Mouse (Mus musculus) lung, embryonic 15.5 days (tissue): ENCODE results near the gene Tm7sf3. TPM values are rescaled to one million over a fixed set of nuclear protein-coding genes. Genes with fewer than 3 reads are reported as not detected.

ENCODE experiments used
- ATAC-seq: fragments of 200-750 bp; cut with Nextera tagmentation; 2 replicates; pipeline ENCODE4 v1.8.0; 2017; ENCODE audit warnings: moderate number of reproducible peaks, borderline replicate concordance; ENCODE audit not compliant: low FRiP score, low TSS enrichment; ENCODE audit errors: extremely low read depth
- H3K27ac ChIP-seq: fragments of 300-500 bp; sonication (generic); 2 replicates; pipeline ENCODE4 v1.5.1; 2015; ENCODE audit warnings: moderate library complexity, mild to moderate bottlenecking, inconsistent platforms
- H3K27me3 ChIP-seq: fragments of 300-500 bp; sonication (generic); 2 replicates; pipeline ENCODE4 v1.6.1; 2015; ENCODE audit warnings: inconsistent platforms
- H3K36me3 ChIP-seq: fragments of 300-500 bp; sonication (generic); 2 replicates; pipeline ENCODE4 v1.6.1; 2015; ENCODE audit warnings: inconsistent platforms
- H3K4me1 ChIP-seq: fragments of 300-500 bp; sonication (generic); 2 replicates; pipeline ENCODE4 v1.6.1; 2015; ENCODE audit warnings: inconsistent platforms
- H3K4me2 ChIP-seq: fragments of 300-500 bp; sonication (generic); 2 replicates; pipeline ENCODE4 v1.6.1; 2015; ENCODE audit warnings: inconsistent platforms, mild to moderate bottlenecking, moderate library complexity
- H3K4me3 ChIP-seq: fragments of 300-500 bp; sonication (generic); 2 replicates; pipeline ENCODE4 v1.5.1; 2015; ENCODE audit warnings: mild to moderate bottlenecking, inconsistent platforms
- H3K9ac ChIP-seq: fragments of 300-500 bp; sonication (generic); 2 replicates; pipeline ENCODE4 v1.6.1; 2015; ENCODE audit warnings: inconsistent platforms
- H3K9me3 ChIP-seq: fragments of 300-500 bp; sonication (generic); 2 replicates; pipeline ENCODE4 v1.6.1; 2016; ENCODE audit warnings: inconsistent platforms
- WGBS: fragments of 180-500 bp; shearing (Covaris S2); methylation state at CpG from one replicate; pipeline ENCODE4 v1.1.7; 2015; 5-methylcytosine and 5-hydroxymethylcytosine counted together
- polyA plus RNA-seq: library from polyadenylated mRNA; unstranded; fragments of >200 nt; fragmentation: Nextera tagmentation; extraction: Ambion mirVana; gene quantifications from 2 replicates; pipeline ENCODE4 v1.2.1, GENCODE M21; 2015

The Tm7sf3 gene
- polyA plus RNA-seq, 1 experiment from 2014 or later = 29.9 TPM

DNA sequence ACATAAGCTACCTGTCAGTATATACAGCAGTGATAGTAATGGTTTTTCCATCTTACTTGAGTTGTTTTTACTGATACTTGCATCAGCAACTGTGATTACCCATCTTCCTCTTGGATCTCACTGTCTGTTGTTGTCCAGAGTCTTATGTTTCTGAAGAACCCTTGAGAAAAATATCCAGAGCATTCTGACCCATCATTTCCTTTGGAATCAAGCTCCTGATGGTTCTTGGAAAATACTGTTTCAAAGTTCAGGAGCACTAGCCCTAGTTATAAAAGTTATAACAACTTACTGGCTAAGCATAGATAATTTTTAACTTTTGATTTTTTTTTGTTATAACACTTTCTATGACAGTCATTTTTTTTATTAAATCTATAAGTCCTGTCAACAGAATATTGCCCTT is 8.8 kb upstream of the Tm7sf3 start:
- no peaks in the 10 kb centered on the region for H3K27me3 ChIP-seq
- H3K4me1 ChIP-seq = no peaks in the 10 kb centered on the region
- peaks cover 10% of the 10 kb centered on the region for H3K36me3 ChIP-seq
- no peak overlapping the region for H3K4me3 ChIP-seq
- no peak for ATAC-seq
- H3K27ac ChIP-seq = no peak overlapping the region
- H3K4me2 ChIP-seq = no peak overlapping the region
- H3K9me3 ChIP-seq = no peaks in the 10 kb centered on the region
- H3K9ac ChIP-seq = no peak overlapping the region

DNA sequence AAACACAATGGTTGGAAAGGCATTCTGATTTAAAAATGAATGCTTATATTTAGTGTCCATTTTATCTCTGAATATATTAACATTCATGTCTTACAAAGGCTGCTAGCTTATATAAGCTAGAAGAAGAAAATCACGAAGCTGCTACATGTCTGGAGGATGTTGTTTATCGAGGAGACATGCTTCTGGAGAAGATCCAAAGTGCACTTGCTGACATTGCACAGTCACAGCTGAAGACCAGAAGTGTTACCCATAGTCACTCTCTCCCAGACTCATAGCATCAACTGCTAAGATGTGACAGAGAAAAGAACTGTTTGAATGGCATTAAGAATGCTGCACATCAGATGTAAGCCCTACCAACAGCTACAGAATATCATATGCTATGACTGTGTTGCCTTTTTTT is 7.4 kb upstream of the Tm7sf3 start:
- no peaks in the 10 kb centered on the region for H3K9me3 ChIP-seq
- H3K27ac ChIP-seq = no peak overlapping the region
- H3K4me2 ChIP-seq = no peak overlapping the region
- H3K36me3 ChIP-seq = peaks cover 10% of the 10 kb centered on the region
- no peak overlapping the region for H3K9ac ChIP-seq
- ATAC-seq = no peak
- H3K4me3 ChIP-seq = no peak overlapping the region
- no peaks in the 10 kb centered on the region for H3K4me1 ChIP-seq
- 59% methylated on average over 2 of the region's 2 CpGs for WGBS
- H3K27me3 ChIP-seq = no peaks in the 10 kb centered on the region

DNA sequence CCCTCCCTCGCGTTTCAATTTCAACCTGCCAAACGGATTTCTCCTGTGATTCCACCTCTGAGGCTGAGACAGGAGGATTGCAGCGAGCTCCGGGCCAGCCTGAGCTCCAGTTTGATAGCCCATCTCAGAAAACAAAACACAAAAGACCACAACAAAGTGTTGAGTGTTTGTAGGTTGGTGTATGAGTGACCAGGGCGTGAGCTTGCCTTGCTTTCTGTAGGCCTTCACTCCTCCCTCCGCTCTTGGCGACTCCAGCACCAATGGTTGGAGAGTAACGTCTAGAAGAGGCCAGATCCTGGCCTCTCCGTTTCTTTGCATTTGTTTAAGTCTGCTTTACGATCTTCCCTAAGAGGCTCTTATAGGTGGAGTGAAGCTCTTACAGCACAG is 553 bp upstream of the Tm7sf3 start:
- ATAC-seq = no peak
- Histone ChIP-seq H3K4me3 (peak overlapping the region; percentile 83), H3K9ac (peak overlapping the region; percentile 89), H3K4me2 (peak overlapping the region; percentile 85), H3K27ac (peak overlapping the region; percentile 93), H3K4me1 (peaks cover 13% of the 10 kb centered on the region; the same call in 1 of the 2 replicates), H3K36me3 (no peaks in the 10 kb centered on the region), H3K9me3 (no peaks in the 10 kb centered on the region), H3K27me3 (no peaks in the 10 kb centered on the region)
- 20% methylated on average over 11 of the region's 11 CpGs for WGBS

DNA sequence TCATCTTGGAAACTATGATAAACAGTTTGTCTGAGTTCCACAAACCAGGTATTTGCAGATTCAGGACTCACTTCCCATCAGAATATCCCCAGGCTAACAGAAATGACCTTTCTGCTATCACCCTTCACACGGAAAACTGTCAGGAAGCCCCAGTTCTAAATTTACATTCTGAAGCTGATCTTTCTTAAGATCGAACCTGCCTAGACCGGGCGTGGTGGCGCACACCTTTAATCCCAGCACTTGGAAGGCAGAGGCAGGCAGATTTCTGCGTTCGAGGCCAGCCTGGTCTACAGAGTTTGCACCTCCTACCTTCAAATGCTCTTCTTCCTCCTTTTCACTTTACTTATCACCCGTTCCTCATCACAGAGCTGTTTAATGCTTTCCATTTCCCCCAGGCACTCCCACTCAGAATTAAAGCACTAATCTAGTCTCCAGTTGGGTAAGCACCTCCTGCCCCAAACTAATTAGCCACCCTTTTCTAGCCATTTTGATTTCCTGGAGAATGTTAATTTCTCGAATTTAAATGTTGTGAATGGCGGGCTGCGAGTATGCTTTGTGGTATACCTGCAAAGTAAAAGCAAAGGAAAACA is 908 bp downstream of the Tm7sf3 start:
- no peaks in the 10 kb centered on the region for H3K27me3 ChIP-seq
- peak overlapping the region; percentile 83 for H3K4me3 ChIP-seq
- no peak for ATAC-seq
- no peak overlapping the region for H3K27ac ChIP-seq
- peaks cover 13% of the 10 kb centered on the region; the same call in 1 of the 2 replicates for H3K4me1 ChIP-seq
- H3K9me3 ChIP-seq = no peaks in the 10 kb centered on the region
- WGBS = 68% methylated on average over 11 of the region's 11 CpGs
- peak overlapping the region; percentile 85 for H3K4me2 ChIP-seq
- H3K36me3 ChIP-seq = no peaks in the 10 kb centered on the region
- peak overlapping the region; percentile 44 for H3K9ac ChIP-seq

DNA sequence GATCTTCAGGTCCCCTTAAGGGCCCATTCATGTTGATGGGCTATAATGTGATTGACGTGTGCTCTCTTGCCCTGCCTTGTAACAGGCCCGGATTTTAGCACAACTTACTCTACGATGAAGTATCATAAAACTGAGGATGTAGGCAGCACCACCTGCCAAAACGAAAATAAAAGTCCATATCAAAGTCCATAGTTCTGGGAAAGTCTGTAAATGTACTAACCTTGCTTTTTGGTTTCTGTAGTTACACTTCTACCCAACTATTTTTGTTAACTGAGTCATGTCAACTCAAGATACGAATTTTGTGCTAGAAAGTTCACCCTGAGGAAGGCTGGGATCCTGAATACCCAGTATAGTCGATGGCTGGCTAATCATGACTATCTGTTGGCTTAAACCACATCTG is 1.6 kb downstream of the Tm7sf3 start:
- Histone ChIP-seq H3K9me3 (no peaks in the 10 kb centered on the region), H3K27me3 (no peaks in the 10 kb centered on the region), H3K4me3 (no peak overlapping the region), H3K27ac (no peak overlapping the region), H3K36me3 (no peaks in the 10 kb centered on the region), H3K4me2 (no peak overlapping the region), H3K4me1 (peaks cover 13% of the 10 kb centered on the region; the same call in 1 of the 2 replicates), H3K9ac (no peak overlapping the region)
- no peak for ATAC-seq
- WGBS = 80% methylated on average over 6 of the region's 6 CpGs

DNA sequence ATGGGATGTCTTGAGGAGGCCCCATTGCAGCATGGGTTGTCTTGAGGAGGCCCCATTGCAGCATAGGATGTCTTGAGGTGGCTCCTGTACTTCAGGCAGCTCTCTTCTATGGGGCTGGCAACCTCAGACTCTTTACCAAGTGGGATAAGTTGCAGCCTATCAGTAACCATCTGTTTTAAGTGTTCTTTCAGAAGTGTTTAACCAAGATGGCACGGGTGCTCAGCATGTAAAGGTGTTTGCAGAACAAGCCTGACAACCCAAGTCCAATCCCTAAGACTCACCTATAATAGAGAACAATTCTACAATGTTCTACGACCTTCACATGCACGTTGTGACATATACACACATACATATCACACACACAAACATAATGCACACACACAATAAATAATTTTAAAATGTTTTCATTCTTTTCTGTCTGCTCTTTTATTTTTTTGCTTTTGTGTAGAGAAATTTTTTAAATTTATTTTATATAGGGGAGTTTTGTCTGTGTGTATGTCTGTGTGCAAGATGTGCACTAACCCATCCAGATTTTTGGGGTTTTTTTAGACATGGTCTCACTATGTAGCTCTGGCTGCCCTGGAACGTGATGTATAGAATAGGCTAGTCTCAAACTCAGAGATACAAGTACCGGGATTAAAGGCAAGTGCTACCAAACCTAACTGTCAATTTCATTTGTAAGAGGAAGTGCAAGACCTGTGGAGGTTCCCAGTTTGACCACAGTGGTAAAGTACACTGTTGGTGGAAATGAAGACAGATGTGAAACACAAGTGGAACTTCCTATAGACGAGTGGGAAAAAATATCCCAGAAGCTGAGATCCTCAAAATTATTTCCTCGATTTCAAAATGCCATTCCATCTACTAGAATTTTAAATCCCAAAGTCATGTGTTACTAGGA is 2.3 kb downstream of the Tm7sf3 start:
- Histone ChIP-seq H3K4me3 (no peak overlapping the region), H3K9me3 (no peaks in the 10 kb centered on the region), H3K9ac (no peak overlapping the region), H3K4me2 (no peak overlapping the region), H3K27ac (no peak overlapping the region), H3K4me1 (peaks cover 13% of the 10 kb centered on the region; the same call in 1 of the 2 replicates), H3K36me3 (no peaks in the 10 kb centered on the region), H3K27me3 (no peaks in the 10 kb centered on the region)
- 75% methylated on average over 7 of the region's 7 CpGs for WGBS
- ATAC-seq = no peak

DNA sequence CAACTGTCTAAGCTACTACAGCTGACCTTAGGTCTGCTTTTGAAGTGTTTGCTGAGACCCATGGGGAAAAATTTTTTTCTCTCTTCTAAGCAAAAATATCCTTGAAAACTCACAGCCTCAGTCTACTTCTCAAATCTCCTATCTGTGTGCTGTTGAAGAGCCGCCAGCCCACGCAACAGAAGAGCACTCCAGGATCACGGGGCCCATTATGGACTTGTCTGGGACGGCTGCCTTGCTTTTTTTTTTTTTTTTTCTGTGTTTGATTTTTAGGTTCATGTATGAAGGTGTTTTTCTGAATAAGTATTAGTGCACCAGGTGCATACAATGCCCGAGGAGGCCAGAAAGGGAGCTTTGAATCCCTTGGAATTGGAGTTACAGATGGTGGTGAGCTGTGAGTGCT is 6.1 kb downstream of the Tm7sf3 start:
- H3K9ac ChIP-seq = no peak overlapping the region
- H3K27me3 ChIP-seq = no peaks in the 10 kb centered on the region
- H3K4me2 ChIP-seq = no peak overlapping the region
- H3K4me1 ChIP-seq = peaks cover 5% of the 10 kb centered on the region; the same call in 1 of the 2 replicates
- WGBS = 64% methylated on average over 5 of the region's 5 CpGs
- H3K9me3 ChIP-seq = no peaks in the 10 kb centered on the region
- no peak overlapping the region for H3K4me3 ChIP-seq
- no peak overlapping the region for H3K27ac ChIP-seq
- no peak for ATAC-seq
- H3K36me3 ChIP-seq = no peaks in the 10 kb centered on the region

DNA sequence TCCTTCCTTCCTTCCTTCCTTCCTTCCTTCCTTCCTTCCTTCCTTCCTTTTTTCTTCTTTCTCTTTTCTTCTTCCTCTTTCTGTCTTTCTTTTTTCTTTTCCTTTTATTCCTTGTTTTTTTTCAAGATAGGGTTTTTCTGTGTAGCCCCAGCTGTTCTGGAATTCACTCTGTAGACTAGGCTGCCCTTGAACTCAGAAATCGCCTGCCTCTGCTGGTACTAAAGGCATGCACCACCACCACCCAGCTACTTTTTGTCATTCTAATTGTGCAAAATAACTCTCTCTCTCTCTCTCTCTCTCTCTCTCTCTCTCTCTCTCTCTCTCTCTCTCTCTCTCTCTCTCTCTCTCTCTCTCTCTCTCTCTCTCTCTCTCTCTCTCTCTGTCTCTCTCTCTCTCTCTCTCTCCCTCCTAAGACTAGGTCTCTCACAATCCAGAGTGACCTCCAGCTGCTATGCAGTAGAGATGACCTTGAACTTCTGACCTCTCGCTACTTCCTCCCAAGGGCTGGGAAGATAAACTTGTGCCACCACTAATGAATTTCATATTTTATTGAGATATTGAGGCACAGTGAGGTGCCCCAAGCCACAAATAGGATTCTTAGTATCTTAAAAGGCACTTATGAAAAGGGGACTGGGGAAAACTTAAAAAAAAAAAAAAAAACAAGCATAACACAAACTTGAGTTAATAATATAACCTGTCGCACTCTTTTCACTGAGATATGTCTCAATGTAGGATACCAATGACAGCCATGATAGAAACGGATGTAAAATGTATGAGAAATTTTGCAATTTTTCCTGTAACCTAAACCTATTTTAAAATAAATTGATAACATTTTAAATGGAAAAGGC is 7.6 kb downstream of the Tm7sf3 start:
- no peaks in the 10 kb centered on the region for H3K9me3 ChIP-seq
- H3K27me3 ChIP-seq = no peaks in the 10 kb centered on the region
- H3K36me3 ChIP-seq = no peaks in the 10 kb centered on the region
- no peak overlapping the region for H3K9ac ChIP-seq
- H3K4me3 ChIP-seq = peak overlapping the region; percentile 63
- no peak for ATAC-seq
- peaks cover 5% of the 10 kb centered on the region; the same call in 1 of the 2 replicates for H3K4me1 ChIP-seq
- no peak overlapping the region for H3K27ac ChIP-seq
- WGBS = 62% methylated on average over 4 of the region's 4 CpGs
- H3K4me2 ChIP-seq = peak overlapping the region; percentile 75

DNA sequence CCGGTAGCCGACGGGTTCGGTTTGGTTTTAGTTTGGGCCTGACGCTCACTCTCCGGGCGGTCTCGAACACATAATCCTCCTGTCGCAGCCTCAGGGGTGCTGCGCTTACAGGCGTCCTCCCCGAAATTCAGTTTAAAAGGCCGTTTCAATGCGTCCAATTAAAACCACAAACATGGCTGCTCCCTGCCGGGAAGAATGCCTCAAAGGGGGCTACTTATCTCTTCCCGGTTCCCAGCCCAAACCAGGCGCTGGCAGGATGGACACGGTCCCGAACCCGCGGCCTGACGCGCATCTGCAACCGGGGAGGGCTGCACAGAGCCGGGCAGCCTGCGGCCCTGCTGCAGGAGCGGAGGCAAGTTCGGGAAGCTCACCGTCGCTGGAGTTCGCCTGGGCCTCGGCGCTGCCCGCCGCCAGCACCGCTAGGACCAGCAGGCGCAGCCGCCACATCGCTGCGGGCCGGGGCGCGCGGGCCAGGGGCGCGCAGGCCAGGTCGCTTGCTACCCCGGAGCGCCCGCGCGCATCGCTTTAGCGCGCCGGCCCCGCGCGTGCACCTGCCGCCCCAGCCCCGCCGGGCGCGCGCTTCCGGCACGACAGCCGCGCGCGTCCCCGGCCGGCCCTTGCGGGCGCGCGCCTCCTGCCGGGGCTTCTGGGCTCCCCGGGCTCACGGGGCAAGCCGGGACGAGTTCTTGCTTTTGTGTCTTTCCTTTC is 8.5 kb downstream of the Tm7sf3 start:
- Histone ChIP-seq H3K9me3 (no peaks in the 10 kb centered on the region), H3K27ac (peak overlapping the region; percentile 74), H3K9ac (peak overlapping the region; percentile 61), H3K4me2 (peak overlapping the region; percentile 75), H3K27me3 (no peaks in the 10 kb centered on the region), H3K4me3 (peak overlapping the region; percentile 63), H3K4me1 (peaks cover 5% of the 10 kb centered on the region; the same call in 1 of the 2 replicates), H3K36me3 (no peaks in the 10 kb centered on the region)
- under 1% methylated on average over 68 of the region's 82 CpGs for WGBS
- ATAC-seq = peak; percentile 95

DNA sequence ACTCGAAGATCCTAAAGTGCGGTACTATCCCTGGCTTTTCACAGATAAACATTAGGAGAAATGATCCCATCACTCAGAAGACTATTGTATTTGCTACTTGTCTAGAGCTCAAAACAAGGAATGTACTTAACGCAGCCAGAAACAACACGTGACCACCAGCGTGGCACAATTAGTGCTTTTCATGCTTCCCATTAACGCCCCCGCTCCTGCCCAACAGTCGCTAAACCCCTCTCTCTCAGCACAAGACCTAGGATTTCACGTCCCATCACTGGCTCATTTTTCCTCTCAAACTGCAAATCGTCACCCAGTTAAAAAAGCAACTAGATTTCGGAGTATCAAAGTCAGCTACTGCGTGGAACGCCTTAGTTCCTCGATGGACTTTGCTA is 9.0 kb downstream of the Tm7sf3 start:
- peak overlapping the region; percentile 63 for H3K4me3 ChIP-seq
- peaks cover 5% of the 10 kb centered on the region; the same call in 1 of the 2 replicates for H3K4me1 ChIP-seq
- H3K4me2 ChIP-seq = peak overlapping the region; percentile 75
- H3K9ac ChIP-seq = peak overlapping the region; percentile 61
- H3K27me3 ChIP-seq = no peaks in the 10 kb centered on the region
- 10% methylated on average over 14 of the region's 14 CpGs for WGBS
- H3K36me3 ChIP-seq = no peaks in the 10 kb centered on the region
- H3K9me3 ChIP-seq = no peaks in the 10 kb centered on the region
- H3K27ac ChIP-seq = peak overlapping the region; percentile 74; the same call in 1 of the 2 replicates
- no peak for ATAC-seq

DNA sequence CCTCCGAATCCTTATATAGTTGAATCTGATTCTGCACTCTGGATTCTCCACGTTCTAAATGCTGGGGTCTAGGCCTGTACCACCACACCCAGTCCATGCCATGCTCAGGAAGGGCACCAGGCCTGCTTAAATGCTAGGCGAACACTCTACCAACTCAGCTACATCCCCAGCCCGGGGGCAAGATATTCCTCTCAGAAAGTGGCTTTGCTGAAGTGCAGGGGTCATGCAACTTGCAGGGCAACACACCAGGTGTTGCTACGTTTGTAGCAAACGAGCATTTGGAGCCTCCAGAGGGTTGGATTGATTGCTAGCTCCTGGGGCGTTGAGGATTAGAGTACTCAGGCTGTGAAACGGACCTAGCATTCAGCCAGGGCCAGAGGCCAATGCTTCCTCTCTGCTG is 9.5 kb downstream of the Tm7sf3 start:
- no peaks in the 10 kb centered on the region for H3K36me3 ChIP-seq
- H3K9ac ChIP-seq = no peak overlapping the region
- ATAC-seq = no peak

More for the DNA sequence above, 9.5 kb downstream of the Tm7sf3 start:
- Histone ChIP-seq H3K4me1 (peaks cover 5% of the 10 kb centered on the region; the same call in 1 of the 2 replicates), H3K4me3 (peak overlapping the region; percentile 63), H3K9me3 (no peaks in the 10 kb centered on the region), H3K4me2 (peak overlapping the region; percentile 75), H3K27ac (no peak overlapping the region), H3K27me3 (no peaks in the 10 kb centered on the region)
- WGBS = 53% methylated on average over 8 of the region's 8 CpGs
